Mouse (Mus musculus) midbrain, postnatal 0 days (tissue): ENCODE results near the gene Olfr968. TPM values are rescaled to one million over a fixed set of nuclear protein-coding genes. Genes with fewer than 3 reads are reported as not detected.

Experiments
- ATAC-seq: fragments of 200-750 bp; cut with Nextera tagmentation; 2 replicates; pipeline ENCODE4 v1.8.0; 2017; ENCODE audit warnings: moderate number of reproducible peaks, mild to moderate bottlenecking, moderate TSS enrichment, moderate library complexity; ENCODE audit not compliant: low FRiP score
- DNase-seq: peaks from one replicate; pipeline ENCODE4 v3.0.0-alpha.2; 2015; ENCODE audit warnings: low spot score
- H3K27ac ChIP-seq: fragments of 300-500 bp; sonication (generic); 2 replicates; pipeline ENCODE4 v1.5.1; 2014; ENCODE audit warnings: low read depth, mild to moderate bottlenecking, low read length, mixed read lengths
- H3K27me3 ChIP-seq: fragments of 300-500 bp; sonication (generic); 2 replicates; pipeline ENCODE4 v1.6.1; 2014; ENCODE audit warnings: low read length, control low read depth, mixed read lengths; ENCODE audit not compliant: insufficient read depth
- H3K36me3 ChIP-seq: fragments of 300-500 bp; sonication (generic); 2 replicates; pipeline ENCODE4 v1.6.1; 2014; ENCODE audit warnings: low read length, control low read depth, mixed read lengths; ENCODE audit not compliant: insufficient read depth
- H3K4me1 ChIP-seq: fragments of 300-500 bp; sonication (generic); 2 replicates; pipeline ENCODE4 v1.6.1; 2014; ENCODE audit warnings: mild to moderate bottlenecking, control low read depth, antibody characterized with exemption, low read length, mixed read lengths; ENCODE audit not compliant: insufficient read depth
- H3K4me2 ChIP-seq: fragments of 300-500 bp; sonication (generic); 2 replicates; pipeline ENCODE4 v1.6.1; 2014; ENCODE audit warnings: low read depth, mild to moderate bottlenecking, low read length, mixed read lengths; ENCODE audit not compliant: poor library complexity, severe bottlenecking
- H3K4me3 ChIP-seq: fragments of 300-500 bp; sonication (generic); 2 replicates; pipeline ENCODE4 v1.5.1; 2014; ENCODE audit warnings: low read depth, mild to moderate bottlenecking, low read length, moderate library complexity
- H3K9ac ChIP-seq: fragments of 300-500 bp; sonication (generic); replicated peaks from 2 replicates; pipeline ENCODE4 v1.6.1; 2014; ENCODE audit warnings: mild to moderate bottlenecking, low read length, moderate library complexity, mixed read lengths; ENCODE audit not compliant: poor library complexity, severe bottlenecking
- H3K9me3 ChIP-seq: fragments of 300-500 bp; sonication (generic); 2 replicates; pipeline ENCODE4 v1.6.1; 2016; ENCODE audit warnings: low read length, control low read depth
- CTCF ChIP-seq: IDR thresholded peaks from 2 replicates; pipeline ENCODE4 v1.5.1; 2016; ENCODE audit warnings: antibody characterized with exemption, mild to moderate bottlenecking
- WGBS: fragments of 180-500 bp; shearing (Covaris S2); extraction: QIAGEN DNeasy Blood & Tissue Kit; methylation state at CpG from one replicate; pipeline ENCODE4 v1.1.7; 2014; 5-methylcytosine and 5-hydroxymethylcytosine counted together
- polyA plus RNA-seq: library from polyadenylated mRNA; unstranded; fragments of >200 nt; fragmentation: Nextera tagmentation; extraction: Ambion mirVana; gene quantifications from 2 replicates; pipeline ENCODE4 v1.2.1, GENCODE M21; 2015
- total RNA-seq: library from RNA; depleted of rRNA; stranded (reverse); fragments of >200 nt; gene quantifications from 2 replicates; pipeline ENCODE4 v1.2.3, GENCODE M21; 2014; rRNA removed

Olfr968 gene
- total RNA-seq = not detected in 2 replicates
- not detected in 2 replicates for polyA plus RNA-seq

DNA sequence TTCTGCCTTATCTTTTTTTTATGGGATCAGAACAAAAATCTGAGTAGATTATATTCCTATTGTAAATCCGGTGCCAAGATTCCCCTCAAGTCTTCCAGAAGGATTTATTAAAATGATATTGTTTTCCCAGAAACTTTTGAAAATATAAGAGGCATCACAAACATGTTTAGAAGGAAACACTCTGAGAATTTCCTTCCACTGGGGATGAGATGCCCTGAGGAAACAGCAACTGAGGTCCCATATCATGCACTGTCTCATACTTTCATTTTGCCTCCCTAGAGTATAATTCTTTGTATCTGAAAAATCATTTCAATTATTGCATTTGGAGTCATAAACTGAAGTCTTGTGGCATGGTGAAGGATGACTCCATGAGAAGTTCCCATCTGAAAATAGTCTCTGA is at the start of gene Olfr968:
Olfr968 (minus strand) TSS at position 101 of the 400 bp plus-strand sequence.
- Histone ChIP-seq H3K9me3 (no peaks in the 10 kb centered on the region), H3K36me3 (no peaks in the 10 kb centered on the region), H3K9ac (no peak within 1 kb of the TSS), H3K4me2 (no peak within 1 kb of the TSS), H3K27ac (no peak within 1 kb of the TSS), H3K27me3 (no peaks in the 10 kb centered on the region), H3K4me1 (no peaks in the 10 kb centered on the region), H3K4me3 (no peak within 1 kb of the TSS)
- ATAC-seq = no peak
- 80% methylated on average over 1 of the region's 1 CpGs for WGBS
- TF ChIP-seq CTCF = no peak
- DNase-seq = no peak

DNA sequence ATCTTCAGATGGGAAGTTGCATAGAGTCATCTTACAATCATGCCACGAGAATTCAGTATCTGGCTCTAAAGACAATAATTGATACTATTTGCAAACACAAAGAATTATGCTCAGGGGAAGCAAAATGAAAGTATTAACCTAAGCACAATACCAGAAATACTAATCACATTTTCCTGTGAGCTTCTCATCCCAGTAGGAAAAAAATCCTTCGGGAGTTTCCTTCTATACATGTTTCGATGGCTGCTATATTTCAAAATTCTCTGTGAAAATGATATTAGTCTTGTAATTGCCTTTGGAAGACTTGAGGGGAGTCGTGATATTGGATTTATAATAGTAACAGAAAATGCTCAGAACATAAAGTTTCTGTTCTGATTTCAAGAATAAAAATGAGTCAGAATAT is 25.5 kb upstream of the Olfr968 start, which contains the start of gene Olfr970:
Olfr970 (plus strand) TSS at position 301 of the 400 bp plus-strand sequence.
- TF ChIP-seq CTCF = no peak
- Histone ChIP-seq H3K27me3 (no peaks in the 10 kb centered on the region), H3K9ac (no peak within 1 kb of the TSS), H3K27ac (no peak within 1 kb of the TSS), H3K9me3 (no peaks in the 10 kb centered on the region), H3K4me3 (no peak within 1 kb of the TSS), H3K4me2 (no peak within 1 kb of the TSS), H3K4me1 (no peaks in the 10 kb centered on the region), H3K36me3 (no peaks in the 10 kb centered on the region)
- ATAC-seq = no peak
- WGBS = 69% methylated on average over 4 of the region's 4 CpGs
- no peak for DNase-seq

DNA sequence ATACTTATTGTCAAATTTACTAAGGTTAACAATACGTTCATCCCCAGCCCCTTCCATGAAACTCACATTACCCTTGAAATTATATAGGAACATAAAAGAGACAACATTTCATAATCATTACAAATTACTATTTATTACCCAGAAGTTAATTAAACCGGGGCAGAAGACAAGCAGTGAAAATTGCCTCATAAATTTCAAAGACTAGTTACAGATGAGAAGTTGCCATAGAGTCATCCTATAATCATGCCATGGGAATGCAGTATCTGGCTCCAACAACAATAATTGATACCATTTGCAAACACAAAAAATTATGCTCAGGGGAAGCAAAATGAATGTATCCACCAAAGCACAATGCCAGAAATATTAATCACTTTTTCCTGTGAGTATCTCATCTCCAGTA is 7.5 kb upstream of the Olfr968 start, which contains the start of gene Olfr969:
Olfr969 (plus strand) TSS at position 388 of the 400 bp plus-strand sequence.
- H3K4me1 ChIP-seq = no peaks in the 10 kb centered on the region
- H3K4me3 ChIP-seq = no peak within 1 kb of the TSS
- 78% methylated on average over 2 of the region's 2 CpGs for WGBS
- H3K27ac ChIP-seq = no peak within 1 kb of the TSS
- no peak for DNase-seq
- H3K4me2 ChIP-seq = no peak within 1 kb of the TSS
- TF ChIP-seq CTCF = no peak
- no peak for ATAC-seq
- no peaks in the 10 kb centered on the region for H3K27me3 ChIP-seq
- H3K9ac ChIP-seq = no peak within 1 kb of the TSS
- no peaks in the 10 kb centered on the region for H3K9me3 ChIP-seq
- no peaks in the 10 kb centered on the region for H3K36me3 ChIP-seq

DNA sequence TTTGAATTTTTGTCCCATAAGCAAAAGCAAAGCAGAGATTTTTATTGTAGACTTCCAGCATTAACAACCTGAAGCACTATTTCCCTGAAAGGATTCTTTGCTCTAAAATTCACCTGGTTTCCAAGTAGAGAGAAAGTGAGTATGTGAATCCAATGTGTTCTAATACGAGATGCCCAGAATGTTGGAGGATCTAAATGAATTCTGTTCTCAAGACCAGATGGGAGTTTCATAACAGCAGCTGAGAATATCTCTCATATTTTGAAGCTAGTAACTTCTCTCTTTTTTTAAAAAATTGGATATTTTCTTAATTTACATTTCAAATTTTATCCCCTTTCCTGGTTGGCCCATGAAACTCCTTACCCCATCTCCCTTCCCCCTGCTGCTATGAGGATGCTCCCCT is 36.6 kb downstream of the Olfr968 start:
- Histone ChIP-seq H3K27me3 (no peaks in the 10 kb centered on the region), H3K9ac (no peak overlapping the region), H3K4me1 (no peaks in the 10 kb centered on the region), H3K4me3 (no peak overlapping the region), H3K4me2 (no peak overlapping the region), H3K9me3 (no peaks in the 10 kb centered on the region), H3K27ac (no peak overlapping the region), H3K36me3 (no peaks in the 10 kb centered on the region)
- TF ChIP-seq CTCF = no peak
- 97% methylated on average over 1 of the region's 1 CpGs for WGBS
- DNase-seq (no peak), ATAC-seq (no peak)

DNA sequence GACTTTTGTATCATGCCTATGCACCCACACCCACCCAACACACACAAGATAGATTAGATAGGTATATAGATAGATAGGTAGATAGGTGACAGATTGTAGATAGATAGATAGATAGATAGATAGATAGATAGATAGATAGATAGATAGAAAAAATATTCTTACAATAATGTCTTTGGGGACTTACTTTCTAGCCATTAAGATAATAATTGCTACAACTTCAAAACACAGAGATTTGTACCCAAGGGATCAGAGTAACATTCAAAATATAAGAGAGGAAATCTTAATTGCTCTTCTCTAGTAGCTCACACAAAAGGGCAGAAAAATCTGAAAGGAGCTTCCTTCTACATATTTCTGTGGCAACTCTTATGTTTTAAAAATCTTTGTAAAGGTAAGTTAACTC is 37.1 kb downstream of the Olfr968 start, which contains the start of gene Olfr967:
Olfr967 (plus strand) TSS at position 301 of the 400 bp plus-strand sequence.
- Histone ChIP-seq H3K27me3 (no peaks in the 10 kb centered on the region), H3K4me2 (no peak within 1 kb of the TSS), H3K9me3 (no peaks in the 10 kb centered on the region), H3K9ac (no peak within 1 kb of the TSS), H3K4me1 (no peaks in the 10 kb centered on the region), H3K27ac (no peak within 1 kb of the TSS), H3K36me3 (no peaks in the 10 kb centered on the region), H3K4me3 (no peak within 1 kb of the TSS)
- ATAC-seq = no peak
- no peak for TF ChIP-seq CTCF
- DNase-seq = no peak

DNA sequence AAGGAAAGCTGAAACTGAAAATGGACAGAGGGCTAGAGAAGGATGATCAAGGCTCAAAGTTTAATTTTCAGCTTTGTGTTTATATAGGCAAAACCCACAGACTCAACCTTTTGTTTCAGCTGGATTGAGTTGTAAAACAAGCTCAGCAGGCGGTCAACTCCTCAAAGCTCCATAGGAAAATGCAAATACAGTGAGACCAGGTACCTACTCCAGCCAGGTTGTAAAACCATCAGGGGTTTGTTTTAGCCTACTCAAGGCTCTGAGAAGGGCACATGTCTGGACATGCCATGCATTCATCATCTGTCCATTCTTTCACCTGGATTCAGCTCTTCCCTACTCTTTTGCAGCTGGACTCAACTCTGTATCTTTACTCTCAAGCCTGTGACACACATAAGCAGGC is 42.3 kb downstream of the Olfr968 start:
- Histone ChIP-seq H3K36me3 (no peaks in the 10 kb centered on the region), H3K9ac (no peak overlapping the region), H3K27ac (no peak overlapping the region), H3K4me3 (no peak overlapping the region), H3K4me1 (no peaks in the 10 kb centered on the region), H3K27me3 (no peaks in the 10 kb centered on the region), H3K4me2 (no peak overlapping the region), H3K9me3 (no peaks in the 10 kb centered on the region)
- no peak for ATAC-seq
- WGBS = 90% methylated on average over 1 of the region's 1 CpGs
- DNase-seq = no peak
- no peak for TF ChIP-seq CTCF
